Mouse (Mus musculus) lung, postnatal 10 days (tissue): ENCODE results near the gene Ms4a5.
A peak's percentile ranks its signal among the peaks of the same experiment; 100 is the strongest.
"Not testable (repeated sequence)": the region's sequence is repeated elsewhere in the genome, so short reads cannot be mapped to it uniquely, and the experiment has no call there.

ENCODE experiments used
- DNase-seq: peaks from one replicate; pipeline ENCODE4 v3.0.0; 2021

Gene Ms4a5

DNA sequence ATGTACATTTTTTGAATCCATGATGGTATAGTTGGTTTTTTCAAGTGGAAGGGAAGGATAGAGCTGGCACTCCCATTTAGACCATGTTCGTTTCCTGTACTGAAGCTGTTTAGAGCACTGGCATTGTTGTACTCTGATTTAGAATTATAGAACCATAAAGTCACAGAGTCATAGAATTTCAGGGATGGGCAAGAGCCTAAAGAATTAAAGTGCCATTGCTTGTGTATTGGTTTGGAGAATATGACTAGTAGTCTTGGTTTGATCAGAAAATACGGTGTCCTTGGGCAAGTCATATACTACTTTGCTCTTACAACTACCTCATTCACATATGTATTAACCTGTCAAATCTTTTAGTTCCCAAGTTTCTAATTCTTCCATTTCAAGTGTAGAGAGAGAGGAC lies at the start of gene Ms4a5:
Ms4a5 (minus strand) TSS at position 101 of the 400 bp plus-strand sequence.
- DNase-seq, result no peak

DNA sequence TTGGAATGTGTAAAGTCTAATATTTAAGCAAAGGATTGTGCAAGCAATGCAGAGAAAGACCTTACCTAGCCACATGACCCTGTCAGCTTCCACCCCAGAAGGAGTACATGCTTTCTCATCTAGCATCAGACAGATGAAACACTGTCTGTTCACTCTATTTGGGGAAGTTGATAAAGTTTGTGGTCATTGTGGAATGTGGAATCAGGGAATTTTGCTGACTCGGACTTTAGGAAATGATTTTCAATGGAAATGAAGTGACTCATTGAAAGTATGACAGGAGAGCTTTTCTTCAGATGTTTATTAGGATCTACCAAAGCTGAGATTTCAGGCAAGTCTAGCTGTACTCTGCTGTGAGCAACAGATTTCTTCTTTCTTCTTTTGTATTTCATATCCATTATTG lies 37.5 kb upstream of the Ms4a5 start:
- DNase-seq, result no peak

DNA sequence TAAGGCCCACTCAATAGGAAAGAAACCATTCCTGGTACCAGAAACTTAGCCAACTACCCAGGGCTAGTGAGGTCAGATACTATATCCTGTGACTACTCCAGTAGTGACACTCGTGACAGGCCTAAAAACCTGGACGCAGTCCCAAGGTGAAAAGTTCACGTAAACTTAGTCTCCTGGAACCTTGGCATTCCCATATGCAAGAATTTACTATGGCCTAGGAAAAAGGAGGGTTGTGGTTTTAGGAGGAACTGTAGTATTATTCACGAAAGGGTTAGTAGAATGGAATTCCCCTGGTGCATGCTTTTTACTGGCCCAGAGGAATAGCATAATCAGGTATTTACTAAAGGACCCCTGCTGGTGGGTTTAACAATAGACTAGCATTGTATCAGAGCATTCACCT lies 33.1 kb upstream of the Ms4a5 start:
- DNase-seq, result no peak

DNA sequence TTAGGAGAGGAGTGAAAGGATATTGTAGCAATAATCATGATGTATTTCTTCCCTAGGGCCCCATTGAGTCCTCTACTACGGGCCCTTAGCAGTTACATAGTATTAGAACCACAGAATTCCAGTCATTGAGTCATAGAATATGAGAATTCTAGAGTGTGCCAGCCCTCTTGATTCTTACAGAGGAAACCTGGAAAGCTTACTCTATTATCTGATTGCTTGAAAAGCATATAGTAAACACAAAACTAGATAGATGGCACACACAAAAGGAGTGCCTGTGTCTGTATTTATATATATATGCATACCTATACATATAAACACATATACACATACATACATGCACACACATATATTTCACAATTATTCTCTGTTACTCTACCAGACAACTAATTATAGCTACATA lies 30.7 kb upstream of the Ms4a5 start, which contains the start of gene Ms4a14:
Ms4a14 (minus strand) TSS at position 101 of the 400 bp plus-strand sequence.
- no peak for DNase-seq

DNA sequence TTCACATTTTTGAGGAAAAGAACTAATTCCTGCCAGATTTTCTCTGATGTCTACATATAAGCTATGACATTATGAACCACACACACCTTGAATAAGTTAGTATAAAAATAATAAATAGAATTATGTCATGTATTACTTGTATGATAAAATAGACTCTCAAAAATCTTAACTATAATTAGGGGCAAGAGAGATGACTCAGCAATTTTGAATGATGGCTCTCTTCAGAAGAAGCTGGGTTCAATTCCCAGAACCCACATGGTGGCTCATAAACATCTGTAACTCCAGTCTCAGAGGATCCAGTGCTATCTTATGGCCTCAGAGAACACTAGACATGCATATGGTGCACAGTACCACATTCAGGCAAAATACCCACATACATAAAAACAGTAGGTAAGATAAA lies 25.2 kb upstream of the Ms4a5 start:
- no peak for DNase-seq

DNA sequence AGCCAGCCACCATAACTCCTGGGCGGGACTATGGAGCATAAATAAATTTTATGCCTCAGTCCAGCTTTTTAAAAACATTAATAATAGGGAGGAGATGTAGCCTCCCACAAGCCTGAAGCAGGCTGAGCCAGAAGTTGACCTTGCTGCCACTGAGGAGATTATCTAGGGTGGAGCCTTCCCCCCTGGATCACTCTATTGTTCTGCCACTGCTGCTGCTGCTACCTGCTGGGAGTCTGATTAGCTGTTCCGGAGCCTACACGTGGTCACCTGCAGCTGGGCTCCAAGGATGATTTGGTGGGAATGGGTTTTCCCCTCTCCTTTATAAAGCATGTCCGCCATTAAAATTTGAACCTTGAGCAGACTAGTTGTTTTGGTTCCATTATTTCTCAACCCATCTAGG lies 15.9 kb upstream of the Ms4a5 start:
- not testable (repeated sequence) for DNase-seq

DNA sequence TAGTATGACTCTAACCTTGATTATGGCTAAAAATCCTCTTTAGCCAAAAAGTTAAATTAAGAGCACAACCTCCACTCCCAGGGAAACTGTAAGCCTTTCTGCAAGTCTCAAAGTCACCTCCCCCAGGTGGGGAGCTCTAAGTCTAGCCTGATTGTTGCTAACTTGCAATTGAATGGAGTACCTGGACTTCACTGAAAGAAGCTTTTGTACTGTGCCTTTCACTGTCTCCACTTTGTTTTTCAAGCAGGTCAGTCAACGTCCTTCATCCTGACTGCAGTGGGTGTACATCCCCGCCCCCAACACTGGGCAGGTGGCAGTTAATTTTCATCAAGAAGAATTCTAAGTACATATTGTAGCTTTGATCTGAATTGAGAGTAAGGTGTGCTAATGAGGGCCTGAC lies 15.3 kb upstream of the Ms4a5 start:
- DNase-seq, result no peak

DNA sequence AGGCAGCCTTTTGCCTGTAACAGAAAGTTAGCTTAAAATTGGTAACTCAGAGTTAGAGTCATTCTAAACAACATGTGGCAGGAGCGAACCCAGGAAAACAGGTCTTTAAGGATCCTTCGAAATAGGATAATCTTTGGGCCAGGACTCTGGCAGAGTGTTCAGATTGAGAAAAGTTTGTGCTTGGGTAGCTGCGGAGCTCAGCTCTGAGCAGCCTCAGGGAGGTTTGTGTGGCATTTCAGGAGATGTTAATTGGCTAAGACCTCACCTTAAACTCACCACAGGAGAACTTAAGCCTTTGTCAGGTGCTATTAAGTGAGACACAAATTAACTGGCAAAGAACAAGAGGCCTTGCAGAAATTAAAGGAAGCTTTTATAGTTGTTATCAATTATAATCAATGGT lies 9.9 kb upstream of the Ms4a5 start:
- not testable (repeated sequence) for DNase-seq

DNA sequence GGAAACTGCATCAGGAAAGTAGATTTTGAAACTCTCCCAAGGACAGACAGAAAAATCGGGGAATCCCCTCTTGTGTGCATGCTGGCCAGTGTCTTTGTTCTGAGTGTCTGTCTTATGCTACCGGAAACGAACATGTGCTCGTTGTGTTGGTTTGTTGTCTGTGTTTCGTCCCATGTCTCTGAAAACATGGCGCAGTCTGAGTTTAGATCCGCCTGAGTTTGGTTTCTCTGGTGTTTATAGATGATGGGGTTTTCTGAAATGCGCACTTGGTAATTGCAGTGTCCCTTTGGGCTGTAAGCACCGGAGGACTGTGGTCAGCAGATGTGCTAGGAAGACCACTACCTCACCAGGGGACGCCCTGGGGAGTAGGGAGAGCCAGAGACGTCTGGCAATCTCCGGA lies 9.3 kb upstream of the Ms4a5 start:
- DNase-seq, result peak; percentile 3

DNA sequence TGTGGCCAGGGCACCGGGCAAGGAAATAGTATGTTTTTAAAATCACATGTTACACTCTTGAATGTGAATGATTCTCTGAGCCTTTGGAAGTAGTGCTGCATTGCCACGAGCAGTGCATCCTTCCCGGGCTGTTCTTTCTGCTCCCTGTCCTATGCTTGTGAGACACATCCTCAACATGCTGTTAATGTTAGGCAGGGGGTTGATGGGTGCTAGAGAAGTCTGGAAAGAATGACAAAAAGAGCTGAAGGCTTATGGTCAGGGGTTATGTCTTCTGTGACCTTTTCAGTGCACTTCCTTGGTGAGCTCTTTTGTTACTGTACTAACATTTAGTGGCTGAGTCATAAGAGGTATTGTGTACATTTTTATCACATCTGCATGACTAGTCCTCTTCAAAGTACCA lies 3.5 kb downstream of the Ms4a5 start:
- DNase-seq, result no peak

DNA sequence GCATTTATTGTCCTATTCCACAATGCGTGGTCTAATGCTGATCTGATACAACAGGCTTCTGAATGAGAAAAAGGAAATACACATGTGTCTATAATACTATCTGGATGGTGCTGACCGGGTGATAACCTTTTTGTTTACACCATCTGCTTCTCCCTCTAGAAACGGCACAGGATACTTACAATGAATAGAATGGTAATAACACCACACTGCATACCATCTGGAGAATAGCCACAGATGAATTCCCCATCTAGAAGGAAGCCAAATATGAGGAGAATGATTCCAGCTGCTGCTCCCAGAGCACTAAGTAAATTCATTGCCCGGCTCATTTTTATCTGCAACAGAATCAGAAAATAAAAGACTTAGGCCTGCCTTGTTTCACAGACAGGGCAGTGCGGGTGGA lies 7.2 kb downstream of the Ms4a5 start:
- DNase-seq, result no peak

DNA sequence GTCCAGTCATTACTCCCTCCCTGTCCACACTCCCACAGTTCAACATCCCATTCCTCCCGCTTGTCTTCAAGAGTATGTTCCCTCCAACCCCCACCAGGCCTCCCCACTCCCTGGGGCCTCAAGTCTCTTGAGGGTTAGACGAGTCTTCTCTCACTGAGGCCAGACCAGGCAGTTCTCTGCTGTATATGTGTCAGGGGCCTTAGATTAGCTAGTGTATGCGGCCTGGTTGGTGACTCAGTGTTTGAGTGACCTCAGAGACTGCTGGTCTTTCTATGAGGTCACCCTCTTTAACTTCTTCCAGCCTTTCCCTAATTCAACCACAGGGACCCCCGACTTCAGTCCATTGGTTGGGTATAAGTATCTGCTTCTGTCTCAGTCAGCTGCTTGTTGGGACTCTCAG lies 16.7 kb downstream of the Ms4a5 start:
- no peak for DNase-seq

DNA sequence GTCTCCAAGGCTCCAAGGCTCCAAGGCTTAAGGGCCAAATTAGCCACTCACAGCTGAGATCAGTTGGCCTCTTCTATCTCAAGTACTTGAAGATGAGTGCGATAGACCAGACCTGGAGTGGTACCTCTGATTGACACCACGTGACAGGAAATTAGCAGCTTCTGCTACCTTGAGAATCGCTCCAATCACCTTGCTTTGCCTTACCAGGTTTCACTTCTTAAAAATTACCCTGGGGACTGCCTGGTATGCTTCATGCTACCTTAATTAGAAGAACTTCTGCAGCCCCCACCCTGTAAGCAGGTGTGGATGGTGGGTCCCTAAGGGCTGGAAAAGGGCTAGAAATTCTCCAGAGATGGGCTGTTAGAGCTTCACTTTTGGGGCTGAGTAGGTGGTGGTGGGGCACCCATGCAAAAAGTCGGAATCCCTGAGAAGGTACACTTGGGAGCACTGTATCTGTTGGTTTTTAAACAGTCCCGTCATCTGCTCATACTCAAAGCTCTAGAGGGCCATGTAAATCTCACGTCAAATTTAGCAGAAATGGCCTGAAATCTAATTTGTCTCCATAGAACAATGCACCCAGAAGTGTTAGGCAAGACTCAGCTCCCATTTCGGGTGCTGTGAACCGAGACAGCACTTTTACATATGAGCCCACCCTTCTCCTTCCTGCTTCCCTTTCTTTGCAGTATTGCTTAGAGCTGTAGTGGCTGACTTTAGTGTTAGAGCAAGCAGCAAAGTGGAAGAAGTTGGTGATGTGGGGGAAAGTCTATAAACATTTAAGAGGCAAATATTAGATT lies 17.4 kb downstream of the Ms4a5 start, which contains the start of gene Ms4a1:
Ms4a1 (minus strand) TSS at position 190 of the 794 bp plus-strand sequence.
- peak; percentile 7 for DNase-seq

DNA sequence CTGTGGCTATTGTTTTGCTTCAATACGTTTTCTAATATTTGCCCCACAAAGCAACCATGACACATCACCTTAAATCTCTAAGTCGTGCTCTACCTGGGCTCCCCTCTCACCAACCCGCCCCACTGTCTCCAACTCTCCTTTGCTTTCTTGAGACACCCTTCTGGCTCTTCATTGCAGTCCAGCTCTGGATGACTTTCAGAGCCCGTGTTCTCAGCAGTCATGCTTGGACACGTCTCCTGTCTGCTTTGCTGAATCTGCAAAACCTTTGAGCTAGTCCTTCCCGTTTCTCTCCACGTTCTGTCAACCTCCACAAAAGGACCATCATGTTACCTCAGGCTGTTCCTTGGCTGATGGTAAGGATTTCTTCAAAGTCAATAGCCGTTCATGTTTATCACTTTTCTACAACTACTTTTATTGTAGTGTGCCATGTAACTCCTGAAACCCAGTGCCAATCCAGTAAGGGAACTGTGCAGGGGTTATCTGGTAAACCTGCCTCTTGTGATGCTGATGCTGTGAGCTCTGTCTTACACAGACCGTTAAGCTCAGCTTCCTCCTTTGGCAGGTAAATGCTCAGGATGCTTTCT lies 19.0 kb downstream of the Ms4a5 start:
- DNase-seq, result no peak

DNA sequence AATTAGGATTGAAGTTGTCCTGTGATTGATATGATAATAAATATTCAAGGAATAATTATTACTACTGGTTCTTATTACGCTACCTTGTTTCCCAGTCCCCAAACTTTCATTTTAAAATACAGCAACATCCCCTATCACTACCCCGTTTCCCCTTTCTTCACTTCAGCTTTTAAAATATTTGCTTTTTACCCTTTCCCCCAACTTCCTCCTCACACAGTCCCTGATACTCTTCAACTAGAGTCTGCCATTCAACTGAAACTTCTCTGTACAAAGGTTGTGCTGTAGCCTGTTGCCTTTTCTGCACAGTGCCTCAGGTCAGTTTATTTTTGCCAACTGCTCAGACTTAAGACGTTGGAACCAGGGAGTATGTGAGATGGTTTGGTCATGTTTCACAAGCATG lies 20.1 kb downstream of the Ms4a5 start:
- no peak for DNase-seq

DNA sequence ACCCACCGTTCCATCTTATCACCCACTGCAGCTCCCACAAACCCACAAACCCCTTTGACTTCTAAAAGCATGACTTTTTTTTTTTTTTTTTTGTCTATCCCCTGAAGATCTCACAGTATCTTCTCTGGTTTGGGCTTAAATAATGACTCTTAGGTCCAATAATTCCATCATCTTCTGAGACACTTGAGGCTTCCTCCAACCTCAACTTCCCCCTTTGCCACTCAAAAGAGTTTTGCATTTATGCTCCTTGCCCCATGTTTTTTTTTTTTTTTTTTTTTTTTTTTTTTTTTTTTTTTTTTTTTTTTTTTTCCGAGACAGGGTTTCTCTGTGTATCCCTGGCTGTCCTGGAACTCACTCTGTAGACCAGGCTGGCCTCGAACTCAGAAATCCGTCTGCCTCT lies 20.7 kb downstream of the Ms4a5 start:
- DNase-seq, result not testable (repeated sequence)

DNA sequence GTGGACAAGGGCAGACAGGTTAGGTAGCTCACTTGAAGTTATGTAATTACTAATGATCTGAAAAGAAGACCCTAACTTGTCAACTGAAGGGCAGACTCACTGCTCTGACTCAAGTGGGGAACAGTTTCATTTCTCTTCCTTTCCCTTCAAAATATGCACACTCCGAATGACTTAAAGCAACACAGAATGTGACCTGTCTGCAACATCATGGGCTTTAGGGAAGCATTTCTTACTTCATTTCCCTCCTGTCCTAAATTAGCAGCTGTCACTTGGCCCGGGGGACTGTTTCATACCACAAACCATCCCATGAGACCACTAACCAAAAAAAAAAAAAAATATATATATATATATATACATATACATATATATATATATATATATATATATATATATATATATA lies 22.2 kb downstream of the Ms4a5 start:
- no peak for DNase-seq

DNA sequence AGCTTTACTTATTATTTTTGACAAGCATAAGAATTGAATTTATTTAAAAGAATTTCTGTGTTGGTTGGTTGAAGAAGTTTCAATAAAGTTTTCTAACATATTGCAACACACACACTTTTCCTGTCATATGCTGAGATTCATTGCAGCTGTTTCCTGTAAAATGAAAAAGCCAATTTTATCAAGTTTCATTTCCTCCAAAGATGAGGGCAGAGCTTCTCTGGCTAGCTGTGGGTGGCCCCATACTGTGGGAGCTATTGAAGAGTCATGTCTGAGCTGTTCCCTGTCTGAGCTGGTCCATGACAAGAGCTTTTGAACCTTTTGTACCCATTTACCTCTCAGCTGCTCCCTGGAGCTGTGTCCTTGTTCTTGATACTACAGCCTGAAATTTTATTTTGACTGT lies 39.4 kb downstream of the Ms4a5 start:
- peak; percentile 11 for DNase-seq

DNA sequence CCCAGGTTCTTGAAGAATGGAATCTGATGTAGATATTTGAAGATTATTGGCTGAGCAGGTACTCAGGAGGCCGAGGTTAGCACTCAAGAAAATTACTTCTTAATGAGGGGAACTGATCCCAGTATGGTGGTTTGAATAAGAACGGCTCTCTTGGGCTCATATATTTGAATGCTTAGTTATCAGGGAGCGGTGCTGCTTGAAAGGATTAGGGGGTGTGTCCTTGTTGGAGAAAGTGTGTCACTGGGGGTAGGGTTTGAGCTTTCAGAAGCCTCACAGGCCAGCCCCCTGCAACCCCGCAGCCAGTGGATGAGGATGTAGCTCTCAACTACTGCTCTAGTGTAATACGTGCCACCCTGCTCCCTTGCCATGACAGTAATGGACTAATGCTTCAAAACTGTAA lies 41.1 kb downstream of the Ms4a5 start:
- DNase-seq, result no peak

DNA sequence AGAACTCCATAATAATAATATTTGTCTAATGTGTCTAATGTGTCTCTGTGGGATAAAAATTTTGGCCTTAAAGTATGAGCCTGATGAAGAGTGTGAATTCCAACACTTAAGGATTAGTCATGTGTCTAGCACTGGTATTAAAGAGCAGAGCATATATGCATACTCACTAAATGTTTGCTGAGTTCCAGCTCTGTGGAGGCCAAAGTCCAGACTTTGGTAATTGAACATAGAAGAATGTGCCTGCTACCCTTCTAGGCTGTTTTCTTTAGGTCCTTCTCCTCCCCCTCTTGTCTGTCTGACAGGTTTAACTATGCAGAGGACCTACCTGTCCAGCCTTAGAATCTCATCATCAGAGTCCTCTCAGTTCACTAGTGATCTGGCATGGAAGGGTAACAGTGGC lies 47.9 kb downstream of the Ms4a5 start:
- no peak for DNase-seq

DNA sequence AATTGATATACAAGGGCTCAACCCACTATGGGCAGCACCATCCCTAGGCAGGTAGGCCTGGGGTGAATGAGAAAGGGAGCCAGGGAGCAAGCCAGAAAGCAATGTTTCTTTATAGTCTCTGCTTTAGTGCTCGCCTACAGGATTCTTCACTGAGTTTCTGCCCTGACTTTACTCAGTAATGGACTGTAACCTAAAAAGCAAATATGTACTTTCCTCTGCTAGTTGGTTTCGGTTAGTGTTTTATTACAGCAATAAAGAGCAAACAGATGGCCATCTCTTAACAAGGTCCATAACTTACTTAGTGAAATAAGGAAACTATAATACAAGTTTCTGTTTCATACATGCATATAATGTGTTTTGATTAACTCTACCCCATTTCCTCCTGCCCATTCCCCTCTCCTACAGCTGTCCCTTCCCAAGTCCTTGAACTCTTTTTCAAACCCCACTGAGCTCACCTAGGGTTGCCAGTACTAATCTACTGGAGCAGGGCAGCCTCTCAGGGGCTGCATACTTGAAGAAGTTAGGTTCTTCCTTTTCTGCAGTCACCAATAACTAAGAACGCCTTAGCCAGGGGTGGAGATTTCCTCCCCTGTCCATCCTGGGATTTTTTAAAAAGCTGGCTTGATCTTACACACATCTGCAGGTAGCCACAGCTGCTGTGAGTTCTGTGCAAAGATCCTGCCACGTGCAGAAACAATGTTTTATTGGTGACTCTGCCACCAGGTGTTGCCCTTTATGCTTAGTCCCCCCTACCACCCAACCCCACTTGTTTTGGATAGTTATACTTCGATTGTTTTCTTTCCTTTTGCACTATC lies 48.5 kb downstream of the Ms4a5 start:
- DNase-seq, result no peak

DNA sequence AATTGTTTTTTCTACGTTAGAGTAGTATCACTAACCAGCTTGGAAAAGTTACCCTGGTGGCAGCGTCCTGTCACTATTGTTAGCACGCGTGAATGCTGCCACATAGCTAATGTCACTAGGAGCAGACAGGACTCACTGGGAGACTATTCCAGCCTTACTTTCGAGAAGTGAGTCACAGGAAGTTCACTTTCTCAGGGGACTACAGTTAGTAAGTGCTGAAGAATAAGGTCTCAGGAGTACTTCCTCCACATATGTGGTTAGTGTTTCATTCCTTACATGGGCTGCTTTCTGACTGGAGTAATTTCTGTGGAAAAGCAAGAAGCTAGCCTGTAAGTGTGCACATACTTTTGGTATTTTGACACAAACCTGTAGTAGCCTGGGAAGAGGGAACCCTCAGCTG lies 49.4 kb downstream of the Ms4a5 start:
- no peak for DNase-seq

DNA sequence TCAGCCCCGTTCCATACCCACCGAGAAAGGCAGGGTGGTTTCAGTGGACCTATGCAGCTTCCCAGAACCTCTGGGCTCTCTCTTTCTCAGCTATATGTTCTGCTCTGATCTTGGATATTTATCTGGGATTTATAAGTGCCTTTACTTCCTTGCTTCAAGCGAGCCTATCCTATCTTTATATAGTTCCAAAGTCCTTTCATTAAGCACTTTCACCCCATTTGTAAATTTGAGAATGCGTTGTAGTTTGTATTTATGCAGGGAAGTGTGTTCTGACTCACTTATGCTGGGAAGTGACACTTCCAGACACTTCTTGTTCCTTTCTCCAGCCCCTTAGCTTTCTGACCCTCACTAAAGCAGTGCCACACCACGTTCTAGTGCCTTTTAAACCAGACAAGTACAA lies 51.3 kb downstream of the Ms4a5 start, which contains the start of gene Ms4a12:
Ms4a12 (minus strand) TSS at position 101 of the 400 bp plus-strand sequence.
- DNase-seq, result no peak
